Mouse (Mus musculus): ENCODE measurements around the gene Trim38. TPM values are rescaled to one million over a fixed set of nuclear protein-coding genes. Genes with fewer than 3 reads are reported as not detected.
A peak's percentile ranks its signal among the peaks of the same experiment; 100 is the strongest.
"Not testable (repeated sequence)": the region's sequence is repeated elsewhere in the genome, so short reads cannot be mapped to it uniquely, and the experiment has no call there.

The Trim38 gene
- not detected for total RNA-seq (2022)

DNA sequence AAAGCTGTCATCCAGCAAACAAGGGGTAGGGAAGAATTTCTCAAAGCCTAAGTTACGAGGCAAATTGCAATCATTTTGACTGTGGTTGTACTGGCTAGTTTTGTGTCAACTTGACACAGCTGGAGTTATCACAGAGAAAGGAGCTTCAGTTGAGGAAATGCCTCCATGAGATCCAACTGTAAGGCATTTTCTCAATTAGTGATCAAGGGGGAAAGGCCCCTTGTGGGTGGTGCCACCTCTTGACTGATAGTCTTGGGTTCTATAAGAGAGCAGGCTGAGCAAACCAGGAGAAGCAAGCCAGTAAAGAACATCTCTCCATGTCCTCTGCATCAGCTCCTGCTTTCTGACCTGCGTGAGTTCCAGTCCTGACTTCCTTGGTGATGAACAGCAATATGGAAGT lies at the start of gene Trim38:
Gene Trim38, plus strand, starts transcription at position 301 of the 400 bp plus-strand sequence.
- DNase-seq (ENCODE audit: low spot score in 2 of 2), result not testable (repeated sequence)

DNA sequence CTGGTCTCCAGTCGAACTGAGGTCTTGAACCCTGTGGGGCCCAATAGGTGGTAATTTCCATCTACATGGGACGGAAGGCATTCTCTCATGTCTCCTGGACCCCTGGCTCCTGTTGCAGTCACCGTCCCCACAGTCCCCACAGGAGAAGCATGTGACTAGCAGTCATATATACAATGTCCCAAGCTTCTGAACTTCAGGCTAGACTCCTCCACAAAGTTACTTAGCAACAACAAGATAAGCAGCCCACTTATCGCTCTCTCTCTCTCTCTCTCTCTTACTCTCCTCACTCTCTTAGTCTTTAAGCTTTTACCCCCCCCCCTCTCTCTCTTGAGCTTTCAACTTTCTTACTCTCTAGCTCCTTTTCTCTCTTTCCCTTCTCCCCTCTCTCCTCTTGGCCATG lies 45.5 kb upstream of the Trim38 start:
- DNase-seq (ENCODE audit: low spot score in 2 of 2), result no peak

DNA sequence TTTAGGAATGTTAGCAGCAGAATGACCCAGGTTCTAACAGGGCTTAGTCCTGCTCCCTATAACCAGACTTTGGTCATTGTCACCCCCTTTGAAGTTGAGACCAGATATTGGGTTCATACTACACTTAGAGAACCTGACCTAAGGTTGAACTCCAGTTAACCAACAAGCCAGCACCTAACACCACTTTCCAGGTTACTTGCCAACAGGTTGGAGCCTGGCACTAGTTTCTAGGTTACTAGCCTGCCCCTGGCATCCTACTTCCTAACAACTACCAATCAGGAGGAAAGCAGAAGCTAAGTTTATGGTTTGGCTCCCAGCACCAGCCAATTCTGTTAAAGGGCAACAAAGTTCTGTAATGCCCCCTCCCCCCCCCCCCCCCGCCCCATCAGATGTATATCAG lies 44.5 kb upstream of the Trim38 start:
- DNase-seq (ENCODE audit: low spot score in 2 of 2), result no peak

DNA sequence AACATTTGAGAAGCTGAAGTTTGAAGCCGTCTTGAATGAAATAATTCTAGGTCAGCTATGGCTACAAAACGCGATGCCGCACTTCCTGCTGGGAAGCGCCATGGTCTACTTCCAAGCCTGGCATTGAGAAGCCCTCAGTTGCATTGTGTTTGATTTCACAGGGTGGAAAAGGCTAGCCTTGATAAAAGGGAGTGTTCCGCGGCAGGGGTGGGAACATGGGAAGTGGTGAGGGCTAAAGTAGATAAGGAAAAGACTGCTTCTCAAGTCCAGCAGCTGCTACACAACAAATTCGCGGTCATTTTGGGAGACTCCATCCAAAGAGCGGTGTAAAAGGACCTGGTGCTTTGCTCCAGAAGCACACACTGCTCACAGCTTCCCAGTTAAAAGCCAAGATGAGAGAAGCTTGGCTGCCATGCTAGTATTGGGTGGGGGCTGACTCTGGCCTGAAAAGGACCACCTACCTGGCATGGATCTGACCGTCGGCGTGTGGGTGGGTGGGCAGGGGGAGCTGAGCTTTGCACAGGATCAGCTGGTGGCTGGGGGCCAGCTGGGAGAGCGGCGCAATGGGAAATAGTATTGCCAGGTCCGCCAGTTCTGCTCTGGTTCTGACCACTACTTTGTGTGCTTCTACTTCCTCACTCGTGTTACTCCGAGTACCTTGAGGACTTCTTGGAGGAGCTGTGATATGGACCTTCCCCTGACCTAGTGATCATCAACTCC lies 41.1 kb upstream of the Trim38 start:
- no peak for DNase-seq (ENCODE audit: low spot score in 2 of 2)

DNA sequence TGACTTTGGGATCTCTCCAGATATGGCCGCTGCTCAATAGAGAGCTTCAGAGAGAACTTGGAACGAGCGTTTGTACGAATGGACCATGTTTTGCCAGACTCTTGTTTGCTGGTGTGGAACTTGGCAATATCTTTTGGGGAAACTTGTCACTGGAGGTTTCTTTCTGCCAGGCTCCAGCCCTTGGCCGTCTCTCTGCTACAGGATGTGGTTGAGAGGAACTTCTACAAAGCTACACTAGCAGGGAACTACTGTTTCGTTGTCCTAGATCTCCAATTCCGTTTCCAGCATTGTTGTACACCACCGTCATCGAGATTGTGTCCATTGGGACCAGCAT lies 40.6 kb upstream of the Trim38 start:
- DNase-seq (ENCODE audit: low spot score in 2 of 2), result no peak

DNA sequence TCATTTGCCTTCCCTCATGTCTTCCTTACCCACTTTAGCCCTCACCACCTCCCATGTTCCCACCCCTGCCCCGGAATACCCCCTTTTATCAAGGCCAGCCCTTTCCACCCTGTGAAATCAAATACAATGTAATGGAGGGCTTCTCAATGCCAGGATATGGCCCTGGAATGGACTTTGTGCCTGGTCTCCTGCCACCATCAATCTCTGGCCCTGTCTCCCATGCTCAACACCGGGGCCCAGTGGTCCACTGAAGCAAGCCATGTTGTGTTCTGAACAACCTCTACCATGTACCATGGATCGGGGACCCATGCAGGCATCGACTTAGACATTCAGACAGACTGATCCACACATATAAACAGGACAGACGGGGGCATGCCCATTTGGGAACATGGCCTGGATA lies 40.0 kb upstream of the Trim38 start:
- no peak for DNase-seq (ENCODE audit: low spot score in 2 of 2)

DNA sequence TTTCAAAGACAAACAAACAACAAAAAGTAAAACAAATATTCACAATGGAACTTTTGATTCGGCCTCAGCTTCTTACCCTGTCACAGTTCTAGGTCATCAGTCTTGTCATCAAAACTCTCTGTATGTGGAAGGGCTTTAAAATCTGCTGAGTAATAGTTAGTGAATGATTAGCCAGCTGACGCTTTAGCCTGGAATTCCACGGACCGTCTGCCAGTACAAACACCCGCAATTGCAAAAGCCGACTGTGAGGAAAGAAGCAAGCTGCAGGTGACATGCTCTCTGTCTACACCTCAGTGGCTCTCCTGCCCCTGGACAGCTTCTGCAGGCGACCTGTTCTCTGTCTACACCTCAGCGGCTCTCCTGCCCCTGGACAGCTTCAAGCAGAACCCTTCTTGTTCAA lies 39.2 kb upstream of the Trim38 start:
- DNase-seq (ENCODE audit: low spot score in 2 of 2), result no peak

DNA sequence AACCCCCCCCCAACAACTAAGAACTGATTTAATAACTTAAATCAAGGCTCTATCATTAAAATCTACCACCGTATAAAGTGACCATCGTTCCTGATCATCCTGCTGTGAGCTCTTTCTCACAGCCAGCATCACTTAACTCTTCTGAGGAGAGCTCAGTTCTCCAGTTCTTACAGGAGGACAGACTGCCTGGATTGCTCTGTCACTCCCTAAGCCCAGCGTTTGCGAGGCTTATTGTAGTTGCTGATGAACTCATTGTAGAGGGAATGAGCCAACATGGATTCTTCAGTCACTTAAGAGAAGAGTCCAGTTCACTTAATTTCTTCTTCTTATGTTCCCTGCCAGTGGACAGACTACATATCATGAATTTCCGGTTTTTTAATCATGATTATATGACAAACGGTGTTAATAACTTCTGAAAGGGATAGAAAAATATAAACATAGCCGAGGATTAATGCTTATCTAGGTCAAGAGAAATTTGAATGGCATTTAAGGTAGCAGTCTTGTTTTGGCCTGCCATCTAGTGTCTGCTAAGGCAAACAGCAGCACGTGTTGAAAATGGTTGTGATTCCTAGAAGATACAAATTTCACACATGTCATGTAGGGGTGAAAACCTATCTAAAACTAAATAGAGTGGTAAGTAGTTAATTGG lies 37.4 kb upstream of the Trim38 start:
- no peak for DNase-seq (ENCODE audit: low spot score in 2 of 2)

DNA sequence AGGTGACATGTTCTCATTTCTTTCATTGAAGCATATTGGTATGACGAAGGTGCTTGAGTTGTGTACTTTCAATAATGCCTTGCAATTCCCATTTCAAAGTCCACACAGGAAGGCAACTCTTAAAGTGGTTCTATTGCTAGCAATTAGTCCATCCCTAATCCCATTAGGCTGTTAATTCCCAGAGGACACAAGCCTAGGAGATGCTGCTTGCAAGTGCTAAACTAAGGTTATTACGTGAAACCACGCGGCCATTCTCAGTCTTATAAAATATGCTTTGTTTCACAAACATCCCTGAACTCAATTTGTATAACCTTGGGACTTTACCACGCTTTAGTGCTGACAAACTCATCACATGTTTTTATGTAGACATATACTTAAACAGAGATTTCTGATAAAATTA lies 32.6 kb upstream of the Trim38 start:
- DNase-seq (ENCODE audit: low spot score in 2 of 2), result no peak

DNA sequence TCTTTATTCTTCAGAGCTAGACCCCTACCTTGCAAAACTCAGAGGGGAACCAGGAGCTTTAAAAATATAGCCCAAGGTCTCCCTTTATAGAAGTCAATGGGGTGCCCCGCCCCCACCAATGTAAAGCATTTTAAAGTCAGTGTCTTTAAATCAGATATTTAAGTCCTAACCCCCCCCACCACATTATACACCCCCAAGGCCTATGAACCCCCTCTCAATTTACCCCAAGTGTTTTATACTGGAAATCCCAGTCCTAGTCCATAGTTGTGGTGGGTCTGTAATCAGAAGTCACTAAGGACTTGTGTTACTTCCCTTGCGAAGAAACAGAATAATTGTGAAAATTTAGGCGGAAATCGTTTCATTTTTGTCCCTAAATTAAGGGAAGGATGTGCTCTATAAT lies 31.7 kb upstream of the Trim38 start:
- no peak for DNase-seq (ENCODE audit: low spot score in 2 of 2)

DNA sequence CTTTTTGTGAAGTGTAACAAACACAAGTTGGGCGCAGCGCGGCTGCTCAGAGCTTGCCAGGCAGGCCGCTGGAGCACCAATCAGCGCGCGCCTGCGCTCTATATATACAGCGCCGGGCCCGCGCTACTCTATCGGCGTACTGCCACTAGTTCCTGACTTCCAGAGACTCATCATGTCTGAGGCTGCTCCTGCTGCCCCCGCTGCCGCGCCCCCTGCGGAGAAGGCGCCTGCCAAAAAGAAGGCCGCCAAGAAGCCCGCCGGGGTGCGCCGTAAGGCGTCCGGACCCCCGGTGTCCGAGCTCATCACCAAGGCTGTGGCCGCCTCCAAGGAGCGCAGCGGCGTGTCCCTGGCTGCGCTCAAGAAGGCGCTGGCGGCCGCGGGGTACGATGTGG lies 31.0 kb upstream of the Trim38 start, which contains the start of gene Hist1h1c:
Gene Hist1h1c, plus strand, starts transcription at position 132 of the 392 bp plus-strand sequence.
- DNase-seq (ENCODE audit: low spot score in 2 of 2), result peak; percentile 83 to 85

DNA sequence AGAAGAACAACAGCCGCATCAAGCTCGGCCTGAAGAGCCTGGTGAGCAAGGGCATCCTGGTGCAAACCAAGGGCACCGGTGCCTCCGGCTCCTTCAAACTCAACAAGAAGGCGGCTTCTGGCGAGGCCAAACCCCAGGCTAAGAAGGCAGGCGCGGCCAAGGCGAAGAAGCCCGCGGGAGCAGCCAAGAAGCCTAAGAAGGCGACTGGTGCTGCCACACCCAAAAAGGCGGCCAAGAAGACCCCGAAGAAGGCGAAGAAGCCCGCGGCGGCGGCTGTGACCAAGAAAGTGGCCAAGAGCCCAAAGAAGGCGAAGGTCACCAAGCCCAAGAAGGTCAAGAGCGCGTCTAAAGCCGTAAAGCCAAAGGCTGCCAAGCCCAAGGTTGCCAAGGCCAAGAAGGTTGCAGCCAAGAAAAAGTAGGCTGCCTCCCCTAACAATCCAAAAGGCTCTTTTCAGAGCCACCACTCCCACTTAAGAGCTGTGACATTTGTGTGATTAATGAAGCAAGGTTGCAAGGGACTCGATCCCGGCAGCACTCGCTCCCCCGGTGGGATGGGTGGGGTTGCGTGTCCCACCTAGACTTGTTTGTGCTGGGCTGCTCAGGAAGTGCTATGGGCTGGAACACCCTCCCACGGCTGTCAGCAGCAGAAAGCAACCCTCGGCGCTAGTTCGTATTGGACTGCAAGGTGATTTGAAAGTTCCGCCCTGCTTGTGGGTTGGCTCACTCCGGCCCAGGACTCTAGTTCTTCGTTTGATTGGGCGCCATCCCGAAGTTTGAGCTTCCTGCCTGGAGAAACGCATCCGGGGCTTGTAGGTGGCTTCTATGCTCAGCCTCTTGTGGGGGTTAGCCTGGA lies 30.4 kb upstream of the Trim38 start:
- DNase-seq (ENCODE audit: low spot score in 2 of 2), result peak; percentile 80 to 97

DNA sequence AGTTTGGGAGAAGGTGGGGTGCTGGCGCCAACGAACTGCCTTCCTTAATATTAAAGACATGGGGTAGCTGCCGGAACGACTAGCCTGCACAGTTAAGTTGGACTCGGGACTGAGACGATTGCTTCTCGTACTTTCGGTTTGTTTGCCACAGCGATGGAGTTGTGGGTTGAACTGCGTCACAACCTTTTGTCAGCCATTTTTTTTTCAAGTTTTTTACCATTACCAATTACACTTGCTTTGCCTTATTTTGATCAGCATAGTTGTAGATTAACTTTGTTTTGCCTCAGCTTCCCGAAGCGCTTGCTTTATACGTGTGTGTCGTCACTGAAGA lies 29.8 kb upstream of the Trim38 start:
- no peak for DNase-seq (ENCODE audit: low spot score in 2 of 2)

DNA sequence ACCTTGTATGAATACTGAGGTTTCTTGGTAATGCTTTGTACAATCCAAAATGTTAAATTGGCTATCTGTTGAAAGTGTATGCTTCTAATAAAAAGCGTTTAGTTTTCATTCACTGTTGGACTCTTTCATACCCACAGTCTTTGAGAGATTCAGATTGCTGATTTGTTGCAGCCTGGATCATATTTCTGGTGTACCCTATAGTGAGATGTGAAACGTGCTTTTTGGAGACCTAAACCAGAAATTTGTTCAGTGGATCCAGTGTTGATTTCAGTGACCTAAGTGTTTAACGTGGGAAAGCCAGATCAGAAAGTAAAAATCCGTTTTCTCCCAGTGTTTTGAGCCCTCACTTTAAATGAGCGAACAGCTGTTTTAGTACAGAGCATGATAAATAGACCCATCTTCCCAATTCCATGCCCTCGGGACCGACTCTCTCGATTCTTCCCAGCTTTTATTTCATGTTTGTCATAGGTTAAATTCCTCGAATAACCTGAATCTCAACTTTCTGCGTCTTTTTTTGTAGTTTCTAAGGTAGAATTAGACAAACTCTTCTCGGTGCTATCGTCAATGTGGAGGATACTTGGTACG lies 29.4 kb upstream of the Trim38 start:
- DNase-seq (ENCODE audit: low spot score in 2 of 2), result no peak

DNA sequence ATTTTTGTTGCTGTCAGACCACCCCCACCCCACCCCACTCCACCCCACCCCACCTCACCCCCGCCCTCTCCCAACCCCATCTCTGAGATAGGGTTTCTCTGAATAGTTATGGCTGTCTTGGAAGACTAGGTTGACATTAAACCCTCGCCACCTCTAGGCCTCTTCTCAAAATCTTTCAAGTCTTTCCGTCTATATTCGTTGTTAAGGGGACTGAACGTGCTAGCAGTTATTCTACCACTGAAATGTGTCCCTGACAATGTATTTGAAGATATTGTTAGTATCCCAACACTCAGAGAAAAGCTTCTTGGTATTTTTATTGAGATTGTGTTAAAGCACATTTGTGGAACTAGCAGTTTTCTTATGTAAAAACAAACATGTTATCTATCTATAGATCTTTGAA lies 28.8 kb upstream of the Trim38 start:
- DNase-seq (ENCODE audit: low spot score in 2 of 2), result no peak

DNA sequence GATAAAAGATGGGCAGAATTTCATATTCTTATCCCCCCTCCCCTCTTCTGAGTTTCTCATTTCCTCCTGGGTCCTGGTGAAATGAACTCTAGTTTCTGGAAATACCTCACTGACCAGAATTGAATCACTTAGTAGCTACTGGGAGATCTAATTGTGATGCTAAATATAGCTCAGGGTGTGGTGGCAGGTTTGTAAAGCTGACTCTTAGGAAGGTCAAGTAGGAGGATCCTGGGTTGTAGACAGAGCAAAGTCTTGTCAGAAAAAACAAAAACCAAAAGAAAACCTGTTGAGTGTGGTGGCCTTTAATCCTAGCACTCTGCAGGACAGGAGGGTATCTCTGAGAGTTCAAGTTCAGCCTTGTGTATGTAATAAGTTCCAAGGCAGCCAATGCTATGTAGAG lies 27.7 kb upstream of the Trim38 start:
- DNase-seq (ENCODE audit: low spot score in 2 of 2), result no peak

DNA sequence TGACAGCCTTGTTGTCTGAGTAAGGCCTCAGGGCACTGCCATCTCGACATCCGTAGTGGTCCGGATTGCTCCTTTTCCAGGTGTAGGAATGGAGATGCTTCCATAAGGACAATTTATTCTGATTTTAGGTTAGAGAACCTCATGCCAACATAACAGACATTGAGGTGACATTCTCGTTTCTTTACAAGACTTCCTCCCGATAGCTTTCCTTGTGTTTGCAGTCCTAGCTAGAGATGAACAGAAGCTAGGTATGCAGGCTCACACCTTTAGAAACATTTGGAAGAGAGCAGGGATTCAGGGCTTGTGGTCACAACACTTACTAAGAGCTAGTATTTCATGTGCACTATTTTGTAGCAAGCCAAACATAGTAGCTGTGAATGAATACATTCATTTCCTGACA lies 26.5 kb upstream of the Trim38 start:
- DNase-seq (ENCODE audit: low spot score in 2 of 2), result no peak

DNA sequence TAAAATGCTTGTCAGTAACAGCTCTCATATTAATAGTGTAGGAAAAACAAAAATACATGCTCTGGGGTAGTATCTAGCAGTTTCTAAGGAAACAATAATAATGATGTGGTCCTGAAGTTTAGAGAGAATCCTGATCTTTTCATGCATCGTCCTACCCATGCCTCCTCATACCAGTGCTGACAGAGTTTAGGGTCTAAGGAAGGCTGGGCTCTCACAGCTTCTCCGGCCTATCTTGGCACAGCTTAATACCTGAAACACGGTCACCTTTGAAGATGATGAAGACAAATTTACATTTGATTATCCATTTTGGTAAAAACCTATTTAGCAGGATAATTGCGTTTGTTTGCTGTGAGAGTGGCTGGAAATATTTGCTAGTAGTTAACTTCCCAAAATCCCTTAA lies 25.8 kb upstream of the Trim38 start:
- DNase-seq (ENCODE audit: low spot score in 2 of 2), result no peak

DNA sequence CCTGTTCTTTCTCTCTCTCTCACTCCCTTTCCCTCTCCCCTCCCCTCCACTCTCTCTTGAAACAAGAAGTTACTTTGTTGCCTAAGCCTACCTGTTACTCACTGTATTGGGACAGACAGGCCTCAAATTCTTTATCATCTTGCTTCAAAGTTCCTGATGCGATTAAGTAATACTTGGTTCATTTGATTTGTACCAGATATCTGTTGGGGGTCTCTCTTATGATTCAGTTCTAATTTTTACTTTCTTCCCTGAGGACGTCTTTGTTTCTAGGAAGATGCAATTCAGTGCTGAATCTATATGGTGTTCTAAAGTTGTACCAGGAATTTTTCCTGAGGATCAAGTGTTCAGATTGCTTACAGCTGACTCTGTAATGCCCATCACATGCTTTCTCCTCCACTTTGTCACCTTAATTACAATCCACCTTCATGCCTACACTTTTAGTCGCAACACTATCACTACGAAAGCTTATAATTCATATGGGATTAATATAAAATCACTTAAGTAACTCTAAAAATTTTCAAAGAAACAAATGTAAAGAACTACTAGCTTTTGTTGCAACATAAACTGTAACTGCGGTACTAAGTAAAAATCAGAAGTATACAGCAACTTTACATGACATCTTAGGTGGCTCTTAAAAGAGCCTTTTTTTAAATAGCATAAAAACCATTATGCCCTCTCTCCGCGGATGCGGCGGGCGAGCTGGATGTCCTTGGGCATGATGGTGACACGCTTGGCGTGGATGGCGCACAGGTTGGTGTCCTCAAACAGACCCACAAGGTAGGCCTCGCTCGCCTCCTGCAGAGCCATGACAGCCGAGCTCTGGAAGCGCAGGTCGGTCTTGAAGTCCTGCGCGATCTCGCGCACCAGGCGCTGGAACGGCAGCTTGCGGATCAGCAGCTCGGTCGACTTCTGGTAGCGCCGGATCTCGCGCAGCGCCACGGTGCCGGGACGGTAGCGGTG lies 25.0 kb upstream of the Trim38 start:
- no peak for DNase-seq (ENCODE audit: low spot score in 2 of 2)

DNA sequence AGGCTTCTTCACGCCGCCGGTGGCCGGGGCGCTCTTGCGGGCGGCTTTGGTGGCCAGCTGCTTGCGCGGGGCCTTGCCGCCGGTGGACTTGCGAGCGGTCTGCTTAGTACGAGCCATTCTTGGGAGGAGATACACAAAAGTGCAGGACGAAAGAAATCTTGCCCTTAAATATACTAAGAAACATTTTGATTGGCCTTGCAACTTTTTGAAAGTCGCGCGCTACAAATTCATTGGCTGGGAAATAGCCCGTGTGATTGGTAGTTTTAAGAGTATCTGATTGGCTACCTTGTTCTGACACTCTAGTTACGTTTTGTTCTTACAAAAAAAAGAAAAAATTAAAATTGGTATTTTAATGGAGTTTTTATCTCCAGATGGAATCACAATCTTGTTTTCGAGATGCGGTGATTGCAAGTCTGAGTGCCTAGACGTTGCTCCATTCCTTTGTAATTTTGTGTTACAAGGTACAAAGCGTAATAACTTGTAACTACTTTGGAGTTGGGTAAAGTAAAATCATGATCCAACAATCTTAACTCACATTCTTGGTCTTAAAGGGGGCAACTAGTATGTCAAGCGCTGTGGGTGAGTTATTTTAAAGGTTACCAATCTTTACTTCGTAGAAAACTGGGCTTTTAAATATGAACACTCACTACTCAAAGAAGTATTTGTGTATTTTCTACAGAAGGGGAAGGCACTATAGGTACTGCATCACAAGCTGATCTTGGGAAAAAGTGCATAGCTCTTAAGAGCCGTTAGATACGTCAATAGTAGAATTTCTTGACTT lies 24.1 kb upstream of the Trim38 start, which contains the start of gene Hist1h3c:
Gene Hist1h3c, minus strand, starts transcription at position 222 of the 781 bp plus-strand sequence.
- peak; percentile 71 to 81 for DNase-seq (ENCODE audit: low spot score in 2 of 2)
